Mouse (Mus musculus) C2C12 (cell line): ENCODE data around the gene Itgb3. TPM values are rescaled to one million over a fixed set of nuclear protein-coding genes. Genes with fewer than 3 reads are reported as not detected.

Experiments used
- H3K27me3 ChIP-seq: one replicate; pipeline ENCODE4 v1.6.1; 2011; ENCODE audit not compliant: control insufficient read depth, insufficient read depth, insufficient read length
- H3K36me3 ChIP-seq: one replicate; pipeline ENCODE4 v1.6.1; 2011; ENCODE audit not compliant: control insufficient read depth, insufficient read depth
- H3K4me3 ChIP-seq: one replicate; pipeline ENCODE4 v1.5.1; 2011; ENCODE audit warnings: mild to moderate bottlenecking, control low read depth; ENCODE audit not compliant: poor library complexity, insufficient read depth, severe bottlenecking
- H3K79me2 ChIP-seq: one replicate; pipeline ENCODE4 v1.6.1; 2011; ENCODE audit not compliant: control insufficient read depth, insufficient read depth
- H3K79me3 ChIP-seq: one replicate; pipeline ENCODE4 v1.6.1; 2011; ENCODE audit warnings: low read depth, control low read depth
- H3ac ChIP-seq: one replicate; pipeline ENCODE3; 2011; ENCODE audit warnings: low read depth; ENCODE audit not compliant: control insufficient read depth, insufficient read length
- CEBPB ChIP-seq: IDR thresholded peaks from one replicate; pipeline ENCODE4 v1.6.1; 2011; ENCODE audit warnings: low read depth, mild to moderate bottlenecking, control low read depth, moderate library complexity
- CTCF ChIP-seq: IDR thresholded peaks from one replicate; pipeline ENCODE4 v1.5.1; 2011; ENCODE audit not compliant: control insufficient read depth, insufficient read depth, insufficient read length
- FOSL1 ChIP-seq: IDR thresholded peaks from one replicate; pipeline ENCODE4 v1.8.0; 2011; ENCODE audit warnings: mild to moderate bottlenecking, low read length; ENCODE audit not compliant: poor library complexity, insufficient read depth, severe bottlenecking
- MAX ChIP-seq: IDR thresholded peaks from one replicate; pipeline ENCODE4 v1.6.1; 2011; ENCODE audit warnings: mild to moderate bottlenecking, control low read depth
- MYOD1 ChIP-seq: IDR thresholded peaks from one replicate; pipeline ENCODE4 v1.6.1; 2011; ENCODE audit warnings: low read depth; ENCODE audit not compliant: control insufficient read depth, insufficient read length
- MYOG ChIP-seq: IDR thresholded peaks from one replicate; pipeline ENCODE4 v1.6.1; 2011; ENCODE audit not compliant: control insufficient read depth, insufficient read length; ENCODE audit errors: extremely low read depth
- USF1 ChIP-seq: IDR thresholded peaks from one replicate; pipeline ENCODE4 v1.6.1; 2011; ENCODE audit warnings: low read depth, mild to moderate bottlenecking, control low read depth, moderate library complexity
- polyA plus RNA-seq: library from polyadenylated mRNA; unstranded; fragments of >200 nt; fragmentation: generic; extraction: Trizol; gene quantifications from one replicate; pipeline ENCODE4 v1.2.1, GENCODE M21; 2012; ENCODE audit warnings: missing spikeins

Gene Itgb3
- polyA plus RNA-seq, 1 experiment: 15.0 TPM

GRCm38 (mm10) chr11:104580091-104580490 lies 27.7 kb upstream of the Itgb3 start:
- H3K4me3 ChIP-seq: no peak overlapping the region
- TF ChIP-seq CTCF (no peak), MAX (no peak), CEBPB (no peak), USF1 (no peak), FOSL1 (no peak), MYOG (no peak), MYOD1 (no peak)

DNA sequence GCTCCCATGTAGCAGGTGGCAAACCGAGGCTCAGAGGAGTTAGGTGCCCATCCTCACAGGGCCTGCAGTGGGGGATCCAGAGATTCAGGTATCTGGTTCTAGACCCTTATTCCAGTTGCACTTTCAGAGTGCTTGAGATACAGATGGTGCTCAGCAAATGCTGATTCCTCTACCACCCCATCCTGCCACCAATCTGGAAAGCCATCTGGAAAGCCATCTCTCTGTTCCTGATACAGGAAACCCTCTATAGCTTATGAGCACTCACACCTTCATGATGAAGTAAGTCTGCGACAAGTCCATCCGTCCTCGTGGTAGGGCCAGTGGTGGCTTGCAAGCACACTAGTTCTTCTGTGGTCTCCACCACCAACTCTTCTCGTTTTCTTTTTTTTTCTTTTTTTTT lies 27.2 kb upstream of the Itgb3 start:
- Histone ChIP-seq H3K79me2 (no peaks in the 10 kb centered on the region), H3K27me3 (no peaks in the 10 kb centered on the region), H3ac (no peak overlapping the region), H3K36me3 (no peaks in the 10 kb centered on the region), H3K79me3 (no peaks in the 10 kb centered on the region), H3K4me3 (no peak overlapping the region)
- TF ChIP-seq MYOG: no peak
- no peak for TF ChIP-seq MYOD1
- TF ChIP-seq MAX: no peak
- TF ChIP-seq FOSL1: no peak
- TF ChIP-seq CTCF: no peak
- no peak for TF ChIP-seq USF1
- no peak for TF ChIP-seq CEBPB

More at GRCm38 (mm10) chr11:104580091-104580490, 27.7 kb upstream of the Itgb3 start:
- H3K79me2 ChIP-seq: no peaks in the 10 kb centered on the region
- H3K79me3 ChIP-seq: no peaks in the 10 kb centered on the region
- H3ac ChIP-seq: no peak overlapping the region
- no peaks in the 10 kb centered on the region for H3K36me3 ChIP-seq
- H3K27me3 ChIP-seq: no peaks in the 10 kb centered on the region

DNA sequence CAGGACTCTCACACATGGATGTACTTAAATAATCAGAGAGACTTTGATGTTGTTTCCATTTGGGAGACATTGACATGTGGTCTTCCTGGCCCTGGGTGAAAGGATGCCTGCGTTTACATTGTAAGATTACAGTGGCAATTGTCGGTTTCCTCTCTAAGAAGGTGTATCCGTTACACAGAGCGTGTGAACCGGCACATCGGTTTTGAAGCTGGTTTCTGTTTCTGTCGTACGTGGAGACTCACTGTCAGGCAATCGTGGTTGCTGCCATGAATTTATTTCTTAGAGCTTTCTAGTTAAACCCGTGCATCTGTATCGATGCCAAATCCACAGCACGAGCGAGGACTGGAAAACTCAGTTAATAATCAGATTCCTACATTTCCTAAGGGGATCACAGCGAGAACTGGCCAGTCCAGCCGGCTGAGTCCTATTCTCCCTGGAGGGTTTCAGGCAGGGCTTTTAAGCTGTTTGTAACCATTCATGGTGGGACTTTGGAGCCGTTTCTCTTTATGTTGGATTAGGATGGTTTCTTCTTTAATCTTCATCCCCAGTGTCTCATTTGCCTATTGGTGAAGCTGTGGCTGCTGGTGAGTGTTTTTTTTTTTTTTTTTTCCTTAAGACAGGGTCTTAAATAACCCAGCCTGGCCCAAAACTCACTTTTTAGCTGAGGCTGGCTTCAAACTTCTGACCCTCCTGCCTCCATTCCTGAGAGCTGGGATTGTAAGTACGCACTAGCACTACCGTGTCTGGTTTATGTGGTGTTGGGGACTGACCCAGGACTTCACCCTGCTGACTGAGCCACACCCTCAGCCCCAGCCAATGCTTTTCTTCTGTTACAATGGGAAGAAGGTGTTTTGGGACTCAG lies 26.1 kb upstream of the Itgb3 start:
- Histone ChIP-seq H3ac (no peak overlapping the region), H3K79me3 (no peaks in the 10 kb centered on the region), H3K4me3 (no peak overlapping the region), H3K27me3 (no peaks in the 10 kb centered on the region), H3K36me3 (no peaks in the 10 kb centered on the region), H3K79me2 (no peaks in the 10 kb centered on the region)
- TF ChIP-seq MYOD1 (no peak), USF1 (no peak), CTCF (no peak), FOSL1 (no peak), CEBPB (no peak), MAX (no peak), MYOG (no peak)

GRCm38 (mm10) chr11:104582308-104582606 lies 25.5 kb upstream of the Itgb3 start:
- H3K79me2 ChIP-seq: no peaks in the 10 kb centered on the region
- no peak overlapping the region for H3K4me3 ChIP-seq
- no peaks in the 10 kb centered on the region for H3K79me3 ChIP-seq
- H3K27me3 ChIP-seq: no peaks in the 10 kb centered on the region
- TF ChIP-seq MYOD1: no peak
- no peak for TF ChIP-seq MYOG
- TF ChIP-seq MAX: no peak
- no peak for TF ChIP-seq USF1
- no peak for TF ChIP-seq CEBPB
- no peak for TF ChIP-seq CTCF
- TF ChIP-seq FOSL1: no peak
- H3ac ChIP-seq: no peak overlapping the region
- H3K36me3 ChIP-seq: no peaks in the 10 kb centered on the region

DNA sequence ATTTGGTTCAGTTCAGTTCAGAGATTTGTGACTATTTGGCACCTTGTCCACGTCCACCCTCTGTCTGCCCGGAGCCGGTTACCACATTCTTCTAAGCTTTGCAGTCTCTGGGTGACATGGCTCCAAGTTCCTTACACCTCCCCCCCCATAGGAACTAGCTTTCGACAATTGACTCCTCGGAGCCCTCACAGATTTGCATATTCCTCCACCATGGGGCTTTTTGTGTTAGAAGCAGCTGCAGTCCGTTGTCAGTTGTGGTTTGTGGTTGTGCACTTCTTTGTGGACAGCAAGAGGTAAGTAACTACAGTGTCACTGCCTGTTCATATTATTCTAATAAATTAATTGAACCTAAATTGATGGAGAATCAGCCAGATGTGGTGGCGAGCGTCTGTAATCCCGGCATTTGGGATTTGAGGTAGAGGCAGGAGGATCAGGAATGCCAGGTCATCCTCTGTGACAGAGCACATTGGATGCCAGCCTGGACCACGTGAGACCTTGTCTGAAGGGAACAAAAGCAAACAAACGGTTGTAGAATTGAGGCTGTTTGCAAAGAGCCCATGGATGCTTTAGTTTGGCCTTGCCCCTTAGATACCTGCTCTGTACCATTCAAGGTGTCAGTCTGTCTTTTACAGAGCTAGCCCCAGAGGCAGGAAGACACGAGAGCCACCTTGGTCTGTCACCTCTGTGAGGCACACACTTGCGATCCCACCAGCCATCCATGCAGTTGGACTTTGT lies 25.0 kb upstream of the Itgb3 start:
- Histone ChIP-seq H3K36me3 (no peaks in the 10 kb centered on the region), H3K79me3 (no peaks in the 10 kb centered on the region), H3K4me3 (no peak overlapping the region), H3ac (no peak overlapping the region), H3K27me3 (no peaks in the 10 kb centered on the region), H3K79me2 (no peaks in the 10 kb centered on the region)
- TF ChIP-seq USF1 (no peak), MYOD1 (no peak), CEBPB (no peak), FOSL1 (no peak), CTCF (no peak), MYOG (no peak), MAX (no peak)
